Mouse (Mus musculus) telencephalon, adult 2 months (tissue): ENCODE measurements around the gene Lmbrd1.
"Not testable (repeated sequence)": the region's sequence is repeated elsewhere in the genome, so short reads cannot be mapped to it uniquely, and the experiment has no call there.

Experiments
- DNase-seq: peaks from one replicate; pipeline ENCODE4 v3.0.0-alpha.2; 2011; ENCODE audit warnings: low read depth, low spot score

Lmbrd1 gene

DNA sequence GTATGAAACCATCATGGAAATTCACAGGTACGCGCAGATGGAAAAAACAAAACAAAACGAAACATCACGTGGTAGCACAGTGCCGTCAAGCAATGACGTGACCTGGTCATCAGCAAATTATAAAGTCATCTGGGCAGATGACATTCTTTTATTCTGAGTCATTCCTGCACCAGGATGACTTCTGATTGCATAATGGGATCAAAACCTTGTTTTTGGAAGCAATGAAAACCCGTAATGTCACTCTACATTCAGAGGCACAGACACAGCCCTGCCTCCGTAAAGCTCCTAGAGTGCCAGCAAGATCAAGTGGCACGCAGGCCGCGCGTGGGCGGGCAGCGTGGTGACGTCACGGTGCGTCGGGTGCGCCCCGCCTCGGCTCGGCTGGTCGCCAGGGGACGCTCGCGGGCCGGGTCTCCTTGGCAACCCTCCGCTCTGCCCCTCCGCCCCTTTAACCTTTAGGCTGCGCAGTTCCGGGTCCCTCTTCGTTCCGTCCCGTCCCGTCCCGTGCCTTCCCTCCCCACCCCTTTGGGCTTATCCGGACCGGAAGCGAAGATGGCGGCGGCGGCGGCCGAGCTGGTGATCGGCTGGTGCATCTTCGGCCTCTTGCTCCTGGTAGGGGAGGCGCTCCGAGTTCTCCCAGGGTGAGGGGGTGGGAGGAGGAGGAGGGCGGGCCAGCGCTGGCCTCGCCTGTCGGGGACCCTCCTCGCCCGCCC lies at the start of gene Lmbrd1:
Lmbrd1 (plus strand) TSS at position 426 of the 713 bp plus-strand sequence.
- DNase-seq: peak; percentile 80

DNA sequence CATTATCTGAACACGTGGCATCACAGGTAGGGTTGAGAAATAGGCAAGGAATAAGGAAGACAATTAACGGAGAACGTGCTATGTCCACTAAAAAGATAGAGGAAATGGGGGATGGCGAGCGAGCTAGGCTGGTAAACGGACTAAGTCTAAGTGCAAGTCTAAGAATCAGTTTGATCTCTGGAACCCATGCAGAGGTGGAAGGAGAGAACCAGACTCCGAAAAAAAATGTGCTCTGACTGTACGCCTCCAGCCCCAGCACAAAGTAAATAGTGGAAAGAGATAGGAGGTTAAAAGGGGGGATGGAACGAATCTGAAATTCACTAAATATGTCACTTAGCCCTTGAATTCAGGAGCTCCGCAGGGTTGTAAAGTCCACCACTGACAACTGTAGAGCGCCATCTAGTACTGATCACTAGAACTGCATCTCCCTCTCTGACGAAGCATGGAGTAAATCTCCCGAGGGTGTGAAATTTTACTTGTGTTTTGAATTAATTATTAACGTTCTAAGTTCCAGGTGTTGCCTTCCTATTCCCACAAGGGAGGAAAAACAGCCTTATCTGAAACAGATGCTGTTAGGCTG lies 44.8 kb upstream of the Lmbrd1 start:
- DNase-seq: peak; percentile 22

DNA sequence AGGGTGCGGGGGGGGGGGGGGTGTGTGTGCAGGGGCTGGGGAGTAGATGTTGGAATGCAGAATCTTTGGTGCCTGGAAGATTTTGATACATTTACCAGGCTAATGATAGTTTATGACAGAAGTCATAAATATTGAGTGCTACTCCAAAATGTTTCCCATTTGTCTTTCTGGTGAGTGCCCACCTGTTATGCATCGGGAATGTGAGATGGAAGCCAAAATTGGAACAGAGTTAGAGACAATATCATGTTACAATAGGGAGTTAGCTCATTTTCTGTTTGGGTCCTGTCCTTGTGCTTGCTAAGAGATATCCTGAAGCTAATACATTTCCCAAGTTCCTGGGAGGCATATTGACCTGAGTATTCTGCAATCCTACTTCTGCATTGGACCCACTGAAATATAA lies 28.3 kb upstream of the Lmbrd1 start:
- no peak for DNase-seq

DNA sequence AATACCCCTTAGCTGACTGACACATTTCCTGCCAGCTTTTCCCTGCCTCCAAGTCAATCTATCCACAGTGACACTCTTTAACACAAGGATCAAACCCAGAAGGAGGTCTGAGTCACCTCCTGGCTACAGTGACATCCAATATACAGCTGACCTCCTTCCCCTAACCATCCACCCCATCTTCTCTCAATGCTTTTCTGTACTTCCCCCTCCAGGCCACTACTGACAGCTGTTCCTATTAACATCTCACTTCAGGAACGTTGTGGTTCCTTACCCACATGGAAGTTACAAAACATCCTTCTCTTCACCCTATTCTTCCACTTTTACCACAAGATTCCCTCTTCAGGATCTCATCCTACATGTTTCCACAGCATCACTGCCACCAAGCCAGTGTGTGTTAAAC lies 18.5 kb upstream of the Lmbrd1 start:
- no peak for DNase-seq

DNA sequence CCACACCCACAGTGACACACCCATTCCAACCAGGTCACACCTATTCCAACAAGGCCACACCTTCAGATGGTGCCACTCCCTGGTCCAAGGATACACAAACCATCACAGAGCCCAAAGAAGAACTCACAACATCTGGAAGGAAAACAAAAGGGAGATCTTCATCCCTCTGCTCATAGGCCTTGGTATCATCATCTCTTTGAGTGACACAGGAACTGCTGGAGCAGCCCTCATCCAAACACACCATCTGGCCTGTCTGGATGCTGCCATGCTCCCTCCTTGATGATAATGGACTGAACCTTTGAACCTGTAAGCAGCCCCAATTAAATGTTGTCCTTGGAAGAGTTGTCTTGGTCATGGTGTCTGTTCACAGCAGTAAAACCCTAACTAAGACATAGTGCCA lies 17.8 kb upstream of the Lmbrd1 start:
- DNase-seq: not testable (repeated sequence)

DNA sequence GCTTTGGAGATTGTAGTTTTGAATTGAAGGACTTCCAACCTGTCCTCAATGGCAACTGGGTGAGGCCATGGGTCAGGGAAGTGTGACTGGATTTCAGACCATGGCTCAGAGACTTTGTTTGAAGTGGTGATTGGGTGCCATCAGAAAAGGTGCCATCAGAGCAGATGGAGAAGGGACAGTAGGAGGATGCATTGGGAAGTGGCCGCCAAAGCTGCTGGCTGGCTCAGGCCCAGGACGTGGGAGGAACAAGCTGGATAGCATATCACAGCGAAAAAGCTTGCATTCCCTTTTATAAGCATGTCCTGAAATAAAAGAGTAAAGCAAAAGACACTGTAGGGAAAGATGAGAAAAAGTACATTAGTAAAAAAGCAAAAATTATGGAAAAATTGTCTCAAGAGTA lies 16.9 kb upstream of the Lmbrd1 start:
- DNase-seq: peak; percentile 89

DNA sequence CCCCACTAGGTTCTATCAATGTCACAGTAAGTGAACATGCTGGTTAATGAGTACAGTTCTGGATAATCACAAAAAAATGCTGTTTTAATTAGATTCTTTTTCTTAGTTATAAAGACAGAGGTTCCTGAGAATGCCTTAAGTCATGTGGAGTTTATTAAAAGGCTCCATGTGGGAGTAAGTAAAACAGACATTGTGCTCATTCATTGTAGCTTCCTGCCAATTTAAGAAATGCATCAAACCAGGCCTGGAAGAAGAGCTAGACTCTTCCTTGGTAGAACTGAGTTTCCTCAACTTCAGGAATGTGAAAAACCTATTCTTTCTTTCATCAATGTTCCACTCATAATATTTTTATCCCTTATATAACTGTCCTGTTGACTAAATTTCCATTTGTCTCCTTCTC lies 14.3 kb upstream of the Lmbrd1 start:
- DNase-seq: peak; percentile 70

DNA sequence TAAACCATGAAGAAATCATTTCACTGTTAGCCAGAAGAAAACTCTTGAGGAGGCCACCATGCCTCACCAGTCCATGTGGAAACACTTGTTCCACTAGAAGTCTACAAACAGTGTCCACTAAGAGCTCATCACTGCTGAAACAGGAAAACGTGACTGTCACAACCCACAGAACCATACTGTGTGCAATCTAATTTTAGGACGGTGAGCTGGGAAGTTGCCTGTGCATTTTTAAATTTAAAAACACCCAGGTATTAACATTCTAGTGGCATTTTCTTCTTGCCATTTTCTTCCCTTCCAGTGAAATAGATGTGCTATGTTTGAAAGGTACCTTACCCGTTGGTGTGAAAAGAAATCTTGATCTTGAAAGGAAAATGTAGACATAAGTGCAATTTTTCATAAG lies 5.2 kb upstream of the Lmbrd1 start:
- DNase-seq: peak; percentile 69

DNA sequence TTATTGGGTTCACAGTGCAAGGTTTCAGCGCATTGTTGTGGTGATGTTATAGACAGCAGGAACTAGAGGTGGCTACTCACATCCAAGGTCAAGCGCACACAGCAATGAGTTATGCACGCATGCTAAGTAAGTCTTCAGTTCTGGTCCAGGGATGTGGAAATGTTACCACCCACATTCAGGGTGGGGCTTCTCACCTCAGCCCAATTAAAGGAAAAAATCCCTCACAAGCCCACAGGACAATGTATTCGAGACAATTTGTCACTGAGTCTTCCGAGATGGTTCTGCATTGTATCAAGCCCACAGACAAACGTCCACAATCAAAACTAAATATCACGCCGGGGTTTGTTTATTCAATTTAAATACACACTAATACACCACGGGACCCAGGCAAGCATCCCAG lies 724 bp upstream of the Lmbrd1 start:
- DNase-seq: no peak

DNA sequence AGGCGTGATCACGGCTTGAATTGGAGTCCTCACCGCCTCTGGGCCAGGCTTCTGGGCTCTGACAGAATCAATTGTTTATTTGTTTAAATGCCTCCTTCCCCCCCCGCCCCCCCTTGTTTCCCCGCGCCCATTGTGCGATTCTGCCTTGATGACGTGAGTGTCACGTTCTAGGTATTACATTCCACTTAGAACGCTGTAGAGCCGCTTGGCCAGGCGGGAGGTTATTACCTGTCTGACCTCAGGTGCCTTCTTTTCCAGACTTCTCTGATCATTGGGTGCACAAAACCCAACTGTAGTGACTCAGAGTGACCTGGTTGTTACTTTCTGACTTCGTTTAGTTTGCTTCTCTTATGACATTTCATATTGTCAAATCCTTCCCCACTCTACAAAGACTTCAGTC lies 641 bp downstream of the Lmbrd1 start:
- DNase-seq: no peak

DNA sequence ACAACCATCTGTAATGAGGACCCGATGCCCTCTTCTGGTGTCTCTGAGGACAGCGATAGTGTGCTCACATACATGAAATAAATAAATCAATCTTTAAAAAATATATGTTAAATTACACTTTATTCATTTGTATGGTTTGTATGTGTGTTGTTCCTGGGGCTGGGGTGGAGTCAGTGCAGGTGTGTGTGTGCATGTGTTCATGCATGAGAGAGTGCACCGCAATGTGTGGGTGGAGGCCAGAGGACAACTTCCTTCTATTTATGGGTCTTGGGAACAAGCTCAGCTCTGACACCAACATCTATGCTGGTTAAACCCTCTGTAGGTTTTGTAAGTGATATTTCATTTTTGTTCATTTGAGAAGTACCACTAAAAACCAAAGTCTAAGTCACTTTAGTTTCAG lies 2.6 kb downstream of the Lmbrd1 start:
- no peak for DNase-seq

DNA sequence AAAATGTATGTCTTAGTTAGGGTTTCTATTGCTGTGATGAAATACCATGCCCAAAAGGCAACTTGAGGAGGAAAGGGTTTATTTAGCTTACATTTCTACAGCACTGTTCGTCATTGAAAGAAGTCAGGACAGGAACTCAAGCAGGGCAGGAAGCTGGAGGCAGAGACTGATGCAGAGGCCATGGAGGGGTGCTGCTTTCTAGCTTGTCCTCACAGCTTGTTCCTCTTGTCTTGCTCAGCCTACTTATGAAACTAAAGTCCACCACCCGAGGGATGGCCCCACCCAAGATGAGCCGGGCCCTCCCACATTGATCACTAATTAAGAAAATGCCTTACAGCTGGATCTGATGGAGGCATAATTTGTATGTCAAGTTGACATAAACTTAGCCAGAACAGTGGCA lies 3.5 kb downstream of the Lmbrd1 start:
- DNase-seq: no peak

DNA sequence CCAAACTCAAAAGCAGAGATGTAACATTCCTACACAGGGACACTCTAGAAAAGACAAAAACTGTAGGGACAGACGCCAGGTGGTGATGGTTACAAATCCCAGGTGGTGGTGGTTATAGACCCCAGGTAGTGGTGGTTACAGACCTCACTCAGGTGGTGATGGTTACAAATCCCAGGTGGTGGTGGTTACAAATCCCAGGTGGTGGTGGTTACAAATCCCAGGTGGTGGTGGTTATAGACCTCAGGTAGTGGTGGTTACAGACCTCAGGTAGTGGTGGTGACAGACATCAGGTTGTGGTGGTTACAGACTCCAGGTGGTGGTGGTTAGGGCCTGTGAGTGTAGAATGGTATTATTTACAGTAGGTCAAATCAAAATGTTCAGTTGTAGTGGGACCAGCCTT lies 5.5 kb downstream of the Lmbrd1 start:
- DNase-seq: no peak

DNA sequence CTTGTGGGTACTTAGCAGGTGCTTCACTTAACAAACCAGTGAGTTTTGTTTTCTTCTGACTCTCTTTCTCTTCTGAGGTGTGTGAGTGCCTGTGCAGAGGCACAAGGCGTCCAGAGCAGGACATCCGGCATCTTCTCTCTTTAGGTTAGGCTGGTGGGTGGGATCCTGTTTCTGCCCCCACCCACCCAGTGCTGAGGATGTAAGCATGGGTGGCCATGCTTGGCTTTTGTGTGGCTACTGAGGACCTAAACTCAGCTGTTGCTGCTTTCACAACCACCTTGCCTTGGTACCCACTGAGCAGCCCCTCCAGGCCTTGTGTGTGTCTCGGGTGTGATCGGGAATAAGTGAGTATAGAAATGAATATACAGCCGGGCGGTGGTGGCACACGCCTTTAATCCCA lies 7.2 kb downstream of the Lmbrd1 start:
- no peak for DNase-seq

DNA sequence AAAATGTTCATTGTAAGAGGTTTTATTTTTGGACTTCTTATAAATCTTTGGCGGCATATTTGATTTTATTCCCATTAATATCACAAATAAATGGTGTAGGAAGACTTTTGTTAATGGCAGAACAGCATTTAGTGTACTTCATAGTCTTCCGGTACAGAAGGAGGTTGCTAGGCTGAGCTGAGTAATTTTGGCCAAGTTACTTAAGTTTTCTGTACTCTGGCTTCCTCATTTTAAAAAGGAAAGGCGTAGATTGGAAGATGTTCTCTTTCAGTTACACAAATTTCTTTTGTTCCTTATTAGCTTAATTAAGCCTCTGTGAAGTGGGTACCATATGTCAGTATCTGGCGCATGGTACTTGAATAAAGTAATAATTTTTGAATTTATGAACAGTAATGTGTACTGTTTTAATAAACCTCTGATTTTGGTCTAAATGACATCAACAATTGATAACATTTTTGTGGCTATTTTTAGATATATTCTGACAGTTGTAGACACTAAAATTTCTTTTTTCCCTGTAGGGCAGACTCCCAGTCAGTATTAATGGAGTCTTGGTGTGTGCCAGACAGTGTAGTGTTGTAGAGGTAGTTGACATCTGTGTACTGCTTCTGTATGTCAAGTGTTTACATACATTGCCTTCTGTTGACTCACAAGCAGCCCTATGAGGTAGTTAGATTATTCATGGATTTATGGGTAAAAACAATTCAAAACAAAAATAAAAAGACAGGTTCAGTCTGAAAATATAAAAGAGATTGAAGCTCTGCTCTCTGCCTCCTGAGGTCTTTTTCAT lies 8.0 kb downstream of the Lmbrd1 start:
- no peak for DNase-seq

DNA sequence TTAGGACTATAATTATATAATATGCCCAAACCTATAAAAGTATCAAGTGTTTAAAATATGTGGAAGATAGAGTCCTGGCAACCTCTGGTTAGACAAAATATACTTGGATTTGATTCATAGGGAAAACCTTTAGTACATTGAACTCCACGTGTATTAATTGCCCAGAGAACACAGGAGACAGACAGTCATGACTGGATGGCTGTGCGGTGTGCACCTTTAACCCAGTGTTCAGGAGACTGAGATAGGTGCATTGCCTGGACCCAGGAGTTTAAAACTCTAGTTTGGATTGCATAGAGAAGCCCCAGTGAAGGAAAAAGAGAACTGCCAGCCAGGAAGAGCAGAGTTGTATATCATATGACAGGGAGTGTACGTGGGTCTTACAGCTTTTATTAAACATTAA lies 19.2 kb downstream of the Lmbrd1 start:
- DNase-seq: no peak

DNA sequence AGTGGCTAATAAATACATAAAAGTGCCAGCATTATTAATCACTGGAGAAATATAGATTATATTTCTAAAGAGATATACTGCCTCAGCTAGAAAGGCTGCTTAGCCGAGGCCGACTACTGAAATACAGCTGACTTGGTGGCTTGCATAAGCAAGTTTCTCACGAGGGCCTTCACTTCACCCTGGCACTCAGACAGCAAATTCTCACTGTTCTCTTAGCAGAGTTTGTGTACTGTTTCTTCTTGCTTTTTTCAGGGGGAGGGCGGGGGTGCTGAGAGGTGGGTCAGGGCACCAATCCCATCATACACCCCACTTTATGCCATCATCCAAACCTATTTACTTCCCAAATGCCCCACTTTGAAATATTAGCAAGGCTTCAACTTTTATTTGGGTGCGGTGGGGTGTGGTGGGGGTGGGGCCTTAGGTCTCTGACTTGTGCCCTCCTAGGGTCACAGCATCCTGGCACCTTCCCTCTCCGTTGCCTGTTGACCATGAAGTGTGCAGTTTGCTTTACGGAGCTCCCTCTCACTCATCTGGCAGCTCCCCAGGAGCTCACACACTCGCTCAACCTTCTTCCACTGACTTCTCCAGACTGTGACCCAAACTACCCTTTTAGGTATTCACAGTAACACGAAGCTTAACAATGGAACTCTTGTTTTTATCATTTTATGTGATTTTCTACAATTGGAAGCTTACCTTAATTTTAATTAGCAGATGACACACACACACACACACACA lies 19.9 kb downstream of the Lmbrd1 start:
- no peak for DNase-seq

DNA sequence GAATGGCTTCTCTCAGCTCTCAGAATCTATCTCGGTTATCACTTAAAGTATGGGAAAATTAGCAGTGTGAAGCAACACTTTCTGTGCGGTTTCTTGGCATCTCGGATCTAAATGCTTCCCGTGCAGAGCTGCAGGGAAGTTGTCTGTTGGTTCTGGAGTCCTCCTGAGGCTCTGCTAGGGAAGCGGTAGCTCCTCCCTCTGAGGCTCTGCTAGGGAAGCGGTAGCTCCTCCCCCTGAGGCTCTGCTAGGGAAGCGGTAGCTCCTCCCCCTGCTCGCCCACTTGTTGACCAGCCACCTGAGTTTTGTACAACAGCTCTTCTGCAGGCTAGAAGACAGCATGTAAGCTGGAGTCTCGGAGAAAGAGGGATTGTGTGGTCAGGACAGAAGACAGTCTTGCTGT lies 20.9 kb downstream of the Lmbrd1 start:
- DNase-seq: no peak

DNA sequence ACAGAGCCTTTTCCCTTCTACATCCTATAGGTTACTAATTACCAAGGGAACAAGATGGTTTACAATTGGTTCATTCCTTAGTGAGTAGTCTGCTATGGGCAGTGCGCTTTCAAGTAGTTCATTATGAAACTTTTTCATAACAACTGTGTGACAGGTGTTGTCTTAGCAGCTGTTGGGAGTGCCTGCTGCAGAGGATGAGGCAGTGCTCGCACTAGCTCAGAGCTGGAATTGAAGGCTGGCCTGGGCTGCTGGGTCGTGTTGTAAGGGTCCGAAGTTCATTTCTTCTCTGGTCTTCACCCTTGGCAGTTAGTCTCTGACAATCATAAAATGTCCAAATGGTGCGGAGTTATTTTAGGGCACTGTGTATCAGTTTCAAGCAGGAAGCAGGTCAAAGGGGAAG lies 21.8 kb downstream of the Lmbrd1 start:
- no peak for DNase-seq

DNA sequence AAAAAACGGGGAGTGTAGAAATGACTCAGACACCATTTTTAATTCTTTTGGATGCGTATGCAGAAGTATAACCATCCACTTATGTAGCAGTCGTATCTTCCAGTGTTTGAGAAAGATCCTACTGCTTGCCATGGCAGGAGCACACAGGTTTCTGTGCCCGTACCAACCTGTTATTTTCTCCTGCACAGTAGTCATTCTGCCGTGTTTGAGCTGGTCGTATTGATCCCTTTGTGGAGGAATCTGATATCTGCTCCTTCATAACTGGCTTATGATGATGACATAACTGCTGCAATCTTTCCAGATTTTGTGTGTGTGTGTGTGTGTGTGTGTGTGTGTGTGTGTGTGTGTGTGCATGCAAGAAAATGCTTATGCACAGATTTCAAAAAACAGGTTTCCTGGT lies 25.4 kb downstream of the Lmbrd1 start:
- DNase-seq: no peak

DNA sequence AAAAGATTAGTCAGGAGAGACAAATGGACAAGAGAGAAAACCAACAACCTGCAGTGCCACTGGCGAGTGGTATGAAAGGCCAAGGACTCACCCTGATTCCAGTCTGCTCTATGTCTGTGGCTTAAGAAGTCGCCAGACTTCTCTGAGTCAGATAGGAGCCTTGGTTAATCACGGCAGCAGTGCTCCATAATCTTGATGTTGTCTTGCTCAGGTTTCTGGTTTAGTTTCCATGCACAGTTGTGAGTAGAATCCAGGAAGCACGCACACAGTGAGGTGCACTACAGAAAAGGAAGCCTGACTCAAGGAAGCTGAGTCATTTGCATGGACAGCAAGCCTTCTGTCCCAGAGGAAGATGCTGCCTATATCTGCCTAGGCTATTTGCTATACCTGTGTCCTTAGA lies 37.9 kb downstream of the Lmbrd1 start:
- no peak for DNase-seq

DNA sequence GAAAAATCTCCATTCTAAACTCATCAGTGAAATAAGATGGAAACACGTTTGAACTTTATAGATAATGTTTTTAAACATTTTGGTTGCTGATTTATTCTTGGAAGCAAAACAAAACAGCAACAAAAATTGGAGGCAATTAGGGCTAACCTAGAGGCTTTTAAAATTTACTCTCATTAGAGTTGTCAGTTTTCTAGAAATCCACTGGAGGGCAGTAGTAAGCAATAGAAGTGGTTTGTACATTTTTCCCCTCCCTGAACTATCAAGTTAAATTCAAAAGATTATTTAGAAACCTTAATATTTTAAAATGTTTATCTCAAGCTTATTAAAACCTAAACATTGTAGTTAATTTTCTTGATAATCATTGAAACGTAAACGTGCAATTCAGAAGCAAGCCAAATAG lies 41.2 kb downstream of the Lmbrd1 start:
- DNase-seq: no peak
